Mouse (Mus musculus) limb, embryonic 10.5 days (tissue): ENCODE measurements around the gene Ostn. TPM values are rescaled to one million over a fixed set of nuclear protein-coding genes. Genes with fewer than 3 reads are reported as not detected.
"Not testable (repeated sequence)": the region's sequence is repeated elsewhere in the genome, so short reads cannot be mapped to it uniquely, and the experiment has no call there.

Experiments
- DNase-seq: peaks from one replicate; pipeline ENCODE4 v3.0.0-alpha.2; 2017; ENCODE audit warnings: low spot score
- H3K27ac ChIP-seq: fragments of 300-500 bp; sonication (generic); 2 replicates; pipeline ENCODE4 v1.5.1; 2016; ENCODE audit warnings: mild to moderate bottlenecking
- H3K27me3 ChIP-seq: fragments of 300-500 bp; sonication (generic); 2 replicates; pipeline ENCODE4 v1.6.1; 2016; ENCODE audit warnings: low read depth, mild to moderate bottlenecking; ENCODE audit not compliant: poor library complexity, severe bottlenecking
- H3K36me3 ChIP-seq: fragments of 300-500 bp; sonication (generic); 2 replicates; pipeline ENCODE4 v1.6.1; 2016; ENCODE audit warnings: mild to moderate bottlenecking, moderate library complexity
- H3K4me1 ChIP-seq: fragments of 300-500 bp; sonication (generic); 2 replicates; pipeline ENCODE4 v1.6.1; 2016
- H3K4me3 ChIP-seq: fragments of 300-500 bp; sonication (generic); 2 replicates; pipeline ENCODE4 v1.5.1; 2016; ENCODE audit warnings: mild to moderate bottlenecking, moderate library complexity
- H3K9me3 ChIP-seq: fragments of 300-500 bp; sonication (generic); replicated peaks from 2 replicates; pipeline ENCODE4 v1.6.1; 2016; ENCODE audit warnings: mild to moderate bottlenecking
- WGBS: fragments of 180-500 bp; shearing (Covaris S2); methylation state at CpG from one replicate; pipeline ENCODE4 v1.1.7; 2016; 5-methylcytosine and 5-hydroxymethylcytosine counted together
- polyA plus RNA-seq: library from polyadenylated mRNA; unstranded; fragments of >200 nt; fragmentation: Nextera tagmentation; extraction: Ambion mirVana; gene quantifications from 2 replicates; pipeline ENCODE4 v1.2.1, GENCODE M21; 2016

The Ostn gene
- polyA plus RNA-seq, result not detected in 2 replicates

- not testable (repeated sequence) for H3K4me1 ChIP-seq, H3K4me3 ChIP-seq, H3K27me3 ChIP-seq, H3K36me3 ChIP-seq, H3K9me3 ChIP-seq, DNase-seq, H3K27ac ChIP-seq
- 80% methylated on average over 4 of the region's 4 CpGs for WGBS
These were observed at the start of gene Ostn for GRCm38 (mm10) chr16:27307189-27307588. TSS of gene Ostn (plus strand) at chr16:27307489.

- no peaks in the 10 kb centered on the region for H3K4me1 ChIP-seq
- H3K27ac ChIP-seq, result no peak overlapping the region
- H3K4me3 ChIP-seq, result no peak overlapping the region
- WGBS, result 80% methylated on average over 4 of the region's 4 CpGs
- H3K36me3 ChIP-seq, result no peaks in the 10 kb centered on the region
- H3K9me3 ChIP-seq, result no peaks in the 10 kb centered on the region
- no peaks in the 10 kb centered on the region for H3K27me3 ChIP-seq
- DNase-seq, result no peak
These were observed 38.5 kb upstream of the Ostn start for GRCm38 (mm10) chr16:27268748-27269147.

GRCm38 (mm10) chr16:27287410-27287809 is 19.9 kb upstream of the Ostn start:
- H3K36me3 ChIP-seq, result no peaks in the 10 kb centered on the region
- no peaks in the 10 kb centered on the region for H3K27me3 ChIP-seq
- 81% methylated on average over 3 of the region's 3 CpGs for WGBS
- H3K27ac ChIP-seq, result no peak overlapping the region
- no peaks in the 10 kb centered on the region for H3K4me1 ChIP-seq
- H3K9me3 ChIP-seq, result no peaks in the 10 kb centered on the region
- DNase-seq, result no peak
- no peak overlapping the region for H3K4me3 ChIP-seq

- Histone ChIP-seq H3K9me3 (no peaks in the 10 kb centered on the region), H3K4me1 (no peaks in the 10 kb centered on the region), H3K27me3 (no peaks in the 10 kb centered on the region), H3K36me3 (no peaks in the 10 kb centered on the region), H3K4me3 (no peak overlapping the region), H3K27ac (no peak overlapping the region)
- DNase-seq, result no peak
- 91% methylated on average over 3 of the region's 3 CpGs for WGBS
These were observed 10.8 kb upstream of the Ostn start for GRCm38 (mm10) chr16:27296508-27296907.

GRCm38 (mm10) chr16:27296929-27297328 is 10.4 kb upstream of the Ostn start:
- no peak overlapping the region for H3K27ac ChIP-seq
- no peak overlapping the region for H3K4me3 ChIP-seq
- no peaks in the 10 kb centered on the region for H3K36me3 ChIP-seq
- no peaks in the 10 kb centered on the region for H3K4me1 ChIP-seq
- H3K27me3 ChIP-seq, result no peaks in the 10 kb centered on the region
- H3K9me3 ChIP-seq, result no peaks in the 10 kb centered on the region
- DNase-seq, result no peak
- 89% methylated on average over 2 of the region's 2 CpGs for WGBS

- Histone ChIP-seq H3K4me3 (no peak overlapping the region), H3K4me1 (no peaks in the 10 kb centered on the region), H3K27ac (no peak overlapping the region), H3K36me3 (no peaks in the 10 kb centered on the region), H3K27me3 (no peaks in the 10 kb centered on the region), H3K9me3 (no peaks in the 10 kb centered on the region)
- WGBS, result 86% methylated on average over 1 of the region's 1 CpGs
- DNase-seq, result no peak
These were observed 11.8 kb downstream of the Ostn start for GRCm38 (mm10) chr16:27319099-27319498.

- no peak for DNase-seq
- no peaks in the 10 kb centered on the region for H3K9me3 ChIP-seq
- no peak overlapping the region for H3K27ac ChIP-seq
- no peaks in the 10 kb centered on the region for H3K4me1 ChIP-seq
- H3K4me3 ChIP-seq, result no peak overlapping the region
- no peaks in the 10 kb centered on the region for H3K36me3 ChIP-seq
- H3K27me3 ChIP-seq, result no peaks in the 10 kb centered on the region
These were observed 14.8 kb downstream of the Ostn start for GRCm38 (mm10) chr16:27322047-27322446.

GRCm38 (mm10) chr16:27326463-27326862 is 19.2 kb downstream of the Ostn start:
- Histone ChIP-seq H3K36me3 (no peaks in the 10 kb centered on the region), H3K4me1 (no peaks in the 10 kb centered on the region), H3K27me3 (no peaks in the 10 kb centered on the region), H3K4me3 (no peak overlapping the region), H3K9me3 (no peaks in the 10 kb centered on the region), H3K27ac (no peak overlapping the region)
- WGBS, result 94% methylated on average over 2 of the region's 2 CpGs
- no peak for DNase-seq

- no peak overlapping the region for H3K4me3 ChIP-seq
- WGBS, result 77% methylated on average over 3 of the region's 3 CpGs
- no peaks in the 10 kb centered on the region for H3K4me1 ChIP-seq
- H3K36me3 ChIP-seq, result no peaks in the 10 kb centered on the region
- no peaks in the 10 kb centered on the region for H3K9me3 ChIP-seq
- DNase-seq, result no peak
- H3K27me3 ChIP-seq, result no peaks in the 10 kb centered on the region
- H3K27ac ChIP-seq, result no peak overlapping the region
These were observed 40.2 kb downstream of the Ostn start for GRCm38 (mm10) chr16:27347521-27347920.

GRCm38 (mm10) chr16:27348359-27348758 is 41.1 kb downstream of the Ostn start:
- H3K4me1 ChIP-seq, result no peaks in the 10 kb centered on the region
- H3K9me3 ChIP-seq, result no peaks in the 10 kb centered on the region
- no peak overlapping the region for H3K27ac ChIP-seq
- DNase-seq, result no peak
- no peak overlapping the region for H3K4me3 ChIP-seq
- no peaks in the 10 kb centered on the region for H3K36me3 ChIP-seq
- H3K27me3 ChIP-seq, result no peaks in the 10 kb centered on the region
- 72% methylated on average over 1 of the region's 1 CpGs for WGBS

GRCm38 (mm10) chr16:27349235-27349634 is 41.9 kb downstream of the Ostn start:
- Histone ChIP-seq H3K36me3 (no peaks in the 10 kb centered on the region), H3K9me3 (no peaks in the 10 kb centered on the region), H3K27ac (no peak overlapping the region), H3K27me3 (no peaks in the 10 kb centered on the region), H3K4me3 (no peak overlapping the region), H3K4me1 (no peaks in the 10 kb centered on the region)
- no peak for DNase-seq
- WGBS, result 91% methylated on average over 2 of the region's 2 CpGs

GRCm38 (mm10) chr16:27349878-27350532 is 42.7 kb downstream of the Ostn start:
- no peak overlapping the region for H3K27ac ChIP-seq
- H3K36me3 ChIP-seq, result no peaks in the 10 kb centered on the region
- H3K4me1 ChIP-seq, result no peaks in the 10 kb centered on the region
- H3K27me3 ChIP-seq, result no peaks in the 10 kb centered on the region
- no peak overlapping the region for H3K4me3 ChIP-seq
- no peaks in the 10 kb centered on the region for H3K9me3 ChIP-seq
- 91% methylated on average over 7 of the region's 7 CpGs for WGBS
- no peak for DNase-seq

GRCm38 (mm10) chr16:27354464-27354863 is 47.2 kb downstream of the Ostn start:
- Histone ChIP-seq H3K4me3 (no peak overlapping the region), H3K36me3 (no peaks in the 10 kb centered on the region), H3K4me1 (no peaks in the 10 kb centered on the region), H3K9me3 (no peaks in the 10 kb centered on the region), H3K27ac (no peak overlapping the region), H3K27me3 (no peaks in the 10 kb centered on the region)
- WGBS, result 85% methylated on average over 2 of the region's 2 CpGs
- DNase-seq, result no peak

GRCm38 (mm10) chr16:27360059-27360458 is 52.8 kb downstream of the Ostn start:
- WGBS, result 98% methylated on average over 1 of the region's 1 CpGs
- no peaks in the 10 kb centered on the region for H3K36me3 ChIP-seq

More at GRCm38 (mm10) chr16:27360059-27360458, 52.8 kb downstream of the Ostn start:
- DNase-seq, result no peak
- Histone ChIP-seq H3K4me1 (no peaks in the 10 kb centered on the region), H3K9me3 (no peaks in the 10 kb centered on the region), H3K4me3 (no peak overlapping the region), H3K27me3 (no peaks in the 10 kb centered on the region), H3K27ac (no peak overlapping the region)
